Mouse (Mus musculus) neural tube, embryonic 12.5 days (tissue): ENCODE measurements around the gene Ostf1. TPM values are rescaled to one million over a fixed set of nuclear protein-coding genes. Genes with fewer than 3 reads are reported as not detected.

Experiments used
- ATAC-seq: fragments of 200-750 bp; cut with Nextera tagmentation; 2 replicates; pipeline ENCODE4 v1.8.0; 2017; ENCODE audit warnings: low read depth, mild to moderate bottlenecking, moderate TSS enrichment, moderate library complexity; ENCODE audit not compliant: low FRiP score
- H3K27ac ChIP-seq: fragments of 300-500 bp; sonication (generic); 2 replicates; pipeline ENCODE4 v1.5.1; 2016
- H3K27me3 ChIP-seq: fragments of 300-500 bp; sonication (generic); replicated peaks from 2 replicates; pipeline ENCODE4 v1.6.1; 2016; ENCODE audit warnings: mild to moderate bottlenecking
- H3K36me3 ChIP-seq: fragments of 300-500 bp; sonication (generic); 2 replicates; pipeline ENCODE4 v1.6.1; 2016; ENCODE audit warnings: mild to moderate bottlenecking
- H3K4me1 ChIP-seq: fragments of 300-500 bp; sonication (generic); 2 replicates; pipeline ENCODE4 v1.6.1; 2016
- H3K4me2 ChIP-seq: fragments of 300-500 bp; sonication (generic); replicated peaks from 2 replicates; pipeline ENCODE4 v1.6.1; 2016; ENCODE audit warnings: mild to moderate bottlenecking
- H3K4me3 ChIP-seq: fragments of 300-500 bp; sonication (generic); 2 replicates; pipeline ENCODE4 v1.5.1; 2016
- H3K9ac ChIP-seq: fragments of 300-500 bp; sonication (generic); 2 replicates; pipeline ENCODE4 v1.6.1; 2016; ENCODE audit warnings: mild to moderate bottlenecking
- H3K9me3 ChIP-seq: fragments of 300-500 bp; sonication (generic); 2 replicates; pipeline ENCODE4 v1.6.1; 2016; ENCODE audit warnings: mild to moderate bottlenecking
- WGBS: fragments of 180-500 bp; shearing (Covaris S2); methylation state at CpG from one replicate; pipeline ENCODE4 v1.1.7; 2016; 5-methylcytosine and 5-hydroxymethylcytosine counted together
- polyA plus RNA-seq: library from polyadenylated mRNA; unstranded; fragments of >200 nt; fragmentation: Nextera tagmentation; extraction: Ambion mirVana; gene quantifications from 2 replicates; pipeline ENCODE4 v1.2.1, GENCODE M21; 2016

The Ostf1 gene
- polyA plus RNA-seq, 1 experiment from 2014 or later = 53.1 TPM

DNA sequence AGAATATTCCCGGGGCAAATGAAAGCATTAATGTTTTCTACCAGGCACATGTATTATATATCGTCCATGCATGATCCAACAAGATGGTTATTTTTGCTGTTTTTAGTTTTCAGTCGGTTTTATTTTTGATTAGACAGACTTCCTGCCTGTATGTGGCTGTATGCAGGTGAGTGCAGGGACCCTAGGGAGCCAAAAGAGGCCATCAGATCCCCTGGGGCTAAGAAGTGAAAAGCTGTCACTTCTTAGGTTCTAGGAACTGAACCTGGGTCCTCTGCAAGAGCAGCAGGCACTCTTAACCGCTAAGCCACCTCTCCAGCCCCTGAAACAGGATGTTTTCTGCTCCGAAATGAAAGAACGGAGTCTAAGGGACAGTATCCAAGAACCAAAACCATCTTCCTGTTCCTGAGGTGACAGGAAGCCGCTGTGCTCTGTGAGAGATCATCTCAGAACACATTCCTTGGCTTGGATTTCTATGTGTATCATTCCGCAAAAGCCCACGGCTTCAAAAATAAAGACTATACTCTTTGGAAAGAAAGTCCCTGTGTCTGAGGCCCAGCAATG, 15.9 kb downstream of the Ostf1 start:
- no peaks in the 10 kb centered on the region for H3K4me1 ChIP-seq
- H3K27me3 ChIP-seq = no peaks in the 10 kb centered on the region
- H3K27ac ChIP-seq = no peak overlapping the region
- 76% methylated on average over 9 of the region's 9 CpGs for WGBS
- H3K4me3 ChIP-seq = no peak overlapping the region
- no peaks in the 10 kb centered on the region for H3K36me3 ChIP-seq
- no peak overlapping the region for H3K9ac ChIP-seq
- no peak for ATAC-seq
- no peak overlapping the region for H3K4me2 ChIP-seq
- no peaks in the 10 kb centered on the region for H3K9me3 ChIP-seq

DNA sequence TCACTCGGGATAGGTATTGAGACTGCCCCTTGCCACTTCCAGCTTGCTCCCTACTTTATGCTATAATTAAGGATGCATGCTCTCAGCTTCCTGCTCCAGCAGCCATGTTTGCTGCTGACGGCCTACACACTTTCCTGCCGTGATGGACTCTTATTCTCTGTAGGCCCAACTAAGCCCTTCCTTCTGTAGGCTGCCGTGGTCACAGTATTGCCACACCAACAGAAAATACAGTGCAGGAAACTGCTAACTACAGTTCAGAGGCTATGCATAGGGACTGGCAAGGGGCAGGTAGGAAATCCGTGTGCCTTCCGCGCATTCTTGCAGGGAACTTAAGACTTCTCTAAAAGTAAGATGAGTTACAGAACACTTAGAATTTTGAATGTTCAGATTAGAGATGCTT, 17.3 kb downstream of the Ostf1 start:
- Histone ChIP-seq H3K9me3 (no peaks in the 10 kb centered on the region), H3K36me3 (no peaks in the 10 kb centered on the region), H3K4me2 (no peak overlapping the region), H3K9ac (no peak overlapping the region), H3K4me1 (no peaks in the 10 kb centered on the region), H3K27ac (no peak overlapping the region), H3K27me3 (no peaks in the 10 kb centered on the region), H3K4me3 (no peak overlapping the region)
- WGBS = 89% methylated on average over 7 of the region's 7 CpGs
- no peak for ATAC-seq

DNA sequence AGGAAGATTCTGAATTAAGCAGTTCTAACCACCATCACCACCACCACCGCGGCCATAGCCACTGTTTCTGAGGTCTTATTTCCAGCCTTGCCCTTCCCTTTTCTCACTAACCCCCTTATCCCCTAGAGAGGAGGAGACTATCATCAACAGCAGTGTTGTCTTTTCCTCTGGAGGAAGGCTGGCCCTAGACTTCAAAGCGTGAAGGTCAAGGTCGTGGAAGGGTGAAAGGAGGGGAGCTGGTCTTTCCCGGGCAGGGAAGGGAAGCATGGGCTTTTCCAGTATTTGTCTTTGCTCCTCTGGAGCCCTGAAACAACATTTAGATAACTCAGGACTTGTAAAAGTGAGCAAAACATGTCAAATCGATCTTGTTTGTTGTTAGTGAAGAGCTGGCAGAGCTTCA, 22.6 kb downstream of the Ostf1 start:
- H3K36me3 ChIP-seq = no peaks in the 10 kb centered on the region
- no peak for ATAC-seq
- WGBS = 66% methylated on average over 6 of the region's 6 CpGs
- no peak overlapping the region for H3K4me2 ChIP-seq
- no peaks in the 10 kb centered on the region for H3K9me3 ChIP-seq
- H3K4me1 ChIP-seq = no peaks in the 10 kb centered on the region
- no peak overlapping the region for H3K27ac ChIP-seq
- no peak overlapping the region for H3K4me3 ChIP-seq
- no peak overlapping the region for H3K9ac ChIP-seq
- H3K27me3 ChIP-seq = no peaks in the 10 kb centered on the region

DNA sequence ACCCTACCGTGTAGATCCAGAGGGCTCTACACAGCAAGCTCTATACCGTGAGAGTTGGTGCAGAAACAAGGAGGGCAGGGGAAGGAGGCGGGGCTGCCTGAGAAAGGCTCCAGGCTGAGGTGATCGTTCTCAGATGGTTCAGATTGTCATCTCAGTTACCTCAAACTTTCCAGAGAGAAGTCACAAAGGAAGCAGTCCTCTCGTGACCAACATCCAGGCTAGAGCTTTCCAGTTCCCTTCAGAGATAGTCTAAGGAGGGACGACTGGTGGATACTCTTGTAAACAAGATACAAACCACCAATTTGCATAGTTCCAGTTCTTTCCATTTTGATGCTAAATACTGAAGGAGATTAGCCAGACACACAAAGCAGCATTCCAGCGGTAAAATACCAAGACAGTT, 23.7 kb downstream of the Ostf1 start:
- Histone ChIP-seq H3K4me3 (no peak overlapping the region), H3K4me1 (no peaks in the 10 kb centered on the region), H3K9ac (no peak overlapping the region), H3K36me3 (no peaks in the 10 kb centered on the region), H3K9me3 (no peaks in the 10 kb centered on the region), H3K27ac (no peak overlapping the region), H3K27me3 (no peaks in the 10 kb centered on the region), H3K4me2 (no peak overlapping the region)
- WGBS = 55% methylated on average over 7 of the region's 7 CpGs
- no peak for ATAC-seq

DNA sequence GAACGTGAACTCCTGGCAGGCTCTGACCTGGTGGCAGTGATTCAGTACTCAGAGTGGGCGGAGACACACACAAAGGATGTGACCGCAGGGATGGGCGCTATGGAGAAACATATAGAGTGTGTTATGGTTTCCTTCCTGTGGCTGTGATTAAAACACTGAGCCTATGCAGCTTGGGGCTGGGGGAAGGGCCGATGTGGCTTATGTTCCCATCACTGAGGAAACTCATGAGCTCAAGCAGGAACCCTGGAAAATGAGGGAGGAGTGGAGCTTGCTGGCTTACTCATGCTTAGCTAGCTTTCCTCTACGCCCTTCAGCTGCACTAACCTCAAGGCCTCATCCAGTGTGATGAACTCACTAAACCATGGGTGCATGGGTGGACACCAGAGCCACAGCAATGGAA, 28.6 kb downstream of the Ostf1 start:
- no peaks in the 10 kb centered on the region for H3K9me3 ChIP-seq
- WGBS = 84% methylated on average over 6 of the region's 6 CpGs
- no peaks in the 10 kb centered on the region for H3K4me1 ChIP-seq
- H3K4me3 ChIP-seq = no peak overlapping the region
- H3K9ac ChIP-seq = no peak overlapping the region
- no peaks in the 10 kb centered on the region for H3K27me3 ChIP-seq
- no peak overlapping the region for H3K27ac ChIP-seq
- no peaks in the 10 kb centered on the region for H3K36me3 ChIP-seq
- no peak overlapping the region for H3K4me2 ChIP-seq
- ATAC-seq = no peak

DNA sequence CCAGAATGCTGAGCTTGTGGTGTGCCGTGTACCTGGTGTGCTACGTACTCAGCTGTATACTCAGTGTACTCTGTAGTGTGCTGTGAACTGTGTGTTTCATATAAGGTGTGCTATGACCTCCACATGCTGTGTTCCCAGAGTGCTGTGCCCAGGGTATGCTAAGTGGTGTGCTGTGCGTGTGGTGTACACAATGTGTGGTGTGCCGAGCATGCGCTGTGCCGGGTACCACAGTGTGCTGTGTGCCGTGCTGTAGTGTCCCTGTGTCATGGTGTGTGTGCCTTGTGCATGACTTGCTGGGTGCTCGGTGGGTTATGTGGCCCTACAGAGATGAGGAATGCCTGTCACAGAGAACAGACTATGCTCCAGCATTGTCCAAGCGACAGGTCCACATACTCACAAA, 31.0 kb downstream of the Ostf1 start:
- no peak overlapping the region for H3K27ac ChIP-seq
- H3K36me3 ChIP-seq = no peaks in the 10 kb centered on the region
- no peaks in the 10 kb centered on the region for H3K27me3 ChIP-seq
- no peak overlapping the region for H3K4me3 ChIP-seq
- no peaks in the 10 kb centered on the region for H3K4me1 ChIP-seq
- 94% methylated on average over 9 of the region's 9 CpGs for WGBS
- no peaks in the 10 kb centered on the region for H3K9me3 ChIP-seq
- H3K4me2 ChIP-seq = no peak overlapping the region
- ATAC-seq = no peak
- no peak overlapping the region for H3K9ac ChIP-seq

DNA sequence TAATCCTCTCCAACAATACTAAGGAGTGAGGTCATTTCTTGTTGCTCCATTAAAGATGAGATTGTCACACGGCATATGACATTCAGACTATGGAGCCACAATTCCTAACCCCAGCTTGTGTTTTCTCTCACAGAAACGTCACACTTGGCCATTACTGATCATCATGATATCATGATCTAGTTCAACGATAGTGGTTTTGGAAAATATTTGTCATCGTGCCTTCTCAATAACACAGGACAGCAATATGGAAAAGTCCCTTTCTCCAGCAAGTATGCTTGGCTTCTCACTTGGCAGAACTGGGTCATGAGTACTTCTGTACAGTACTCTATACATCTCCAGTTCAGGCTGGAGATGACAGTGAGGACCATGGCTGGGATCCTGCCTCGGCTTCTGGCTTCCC, 32.0 kb downstream of the Ostf1 start:
- no peaks in the 10 kb centered on the region for H3K27me3 ChIP-seq
- H3K4me2 ChIP-seq = no peak overlapping the region
- no peak overlapping the region for H3K27ac ChIP-seq
- no peak for ATAC-seq
- no peaks in the 10 kb centered on the region for H3K9me3 ChIP-seq
- H3K9ac ChIP-seq = no peak overlapping the region
- no peak overlapping the region for H3K4me3 ChIP-seq
- H3K4me1 ChIP-seq = no peaks in the 10 kb centered on the region
- WGBS = 93% methylated on average over 5 of the region's 5 CpGs
- H3K36me3 ChIP-seq = no peaks in the 10 kb centered on the region

DNA sequence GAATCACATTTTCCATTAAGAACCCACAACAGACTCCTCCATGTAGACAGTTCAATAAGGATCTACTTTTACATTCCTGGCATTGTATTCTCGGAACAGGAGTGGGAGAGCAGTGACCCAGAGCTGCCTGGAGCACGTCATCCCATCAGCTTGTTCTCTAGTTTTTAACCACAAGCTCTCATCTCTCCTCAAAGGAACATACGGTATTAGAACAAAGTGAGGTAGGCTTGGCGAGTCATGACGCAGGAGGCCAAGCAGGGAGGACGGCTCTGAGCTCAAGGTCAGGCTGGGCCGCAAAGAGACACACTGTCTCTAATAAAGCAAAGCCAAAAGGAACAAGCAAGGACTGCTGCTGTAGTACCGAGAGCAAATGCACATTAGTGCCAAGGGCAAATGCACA, 32.6 kb downstream of the Ostf1 start:
- no peak overlapping the region for H3K27ac ChIP-seq
- no peak overlapping the region for H3K4me3 ChIP-seq
- no peaks in the 10 kb centered on the region for H3K27me3 ChIP-seq
- no peak overlapping the region for H3K4me2 ChIP-seq
- WGBS = 72% methylated on average over 8 of the region's 8 CpGs
- no peaks in the 10 kb centered on the region for H3K36me3 ChIP-seq
- no peaks in the 10 kb centered on the region for H3K4me1 ChIP-seq
- no peak overlapping the region for H3K9ac ChIP-seq
- ATAC-seq = no peak
- H3K9me3 ChIP-seq = no peaks in the 10 kb centered on the region

DNA sequence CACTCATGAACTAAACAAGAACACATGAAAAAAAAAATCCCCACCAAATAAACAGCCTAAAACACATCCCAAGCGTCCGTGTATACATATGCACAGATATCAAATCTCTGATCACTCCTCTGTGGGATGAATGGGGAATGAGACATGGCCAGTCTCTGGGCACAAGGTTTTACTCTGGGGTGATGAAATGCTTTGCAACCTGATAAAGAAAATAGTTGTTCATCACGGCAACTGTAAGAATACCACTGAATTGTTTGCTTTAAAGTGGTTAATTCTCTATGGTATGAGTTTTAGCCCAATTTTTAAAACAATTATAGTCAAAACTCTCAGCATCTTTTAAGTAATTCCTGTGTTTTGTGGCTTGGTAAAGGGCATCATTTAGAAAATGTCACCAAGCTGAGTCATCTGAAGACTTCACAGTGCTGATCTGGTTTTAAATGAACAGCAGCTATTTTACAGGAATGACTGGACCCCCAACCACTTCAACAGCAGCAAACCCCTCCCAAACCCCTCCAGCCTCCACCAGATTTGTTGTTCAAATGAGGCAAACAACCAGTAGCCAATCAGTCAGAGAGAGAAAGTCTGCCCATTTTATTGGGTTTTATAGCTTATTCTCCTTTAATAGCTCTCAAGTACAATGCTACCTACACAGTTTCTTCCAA, 33.2 kb downstream of the Ostf1 start:
- Histone ChIP-seq H3K4me2 (no peak overlapping the region), H3K27me3 (no peaks in the 10 kb centered on the region), H3K9ac (no peak overlapping the region), H3K27ac (no peak overlapping the region), H3K4me1 (no peaks in the 10 kb centered on the region), H3K4me3 (no peak overlapping the region), H3K9me3 (no peaks in the 10 kb centered on the region), H3K36me3 (no peaks in the 10 kb centered on the region)
- WGBS = 88% methylated on average over 3 of the region's 3 CpGs
- ATAC-seq = no peak

DNA sequence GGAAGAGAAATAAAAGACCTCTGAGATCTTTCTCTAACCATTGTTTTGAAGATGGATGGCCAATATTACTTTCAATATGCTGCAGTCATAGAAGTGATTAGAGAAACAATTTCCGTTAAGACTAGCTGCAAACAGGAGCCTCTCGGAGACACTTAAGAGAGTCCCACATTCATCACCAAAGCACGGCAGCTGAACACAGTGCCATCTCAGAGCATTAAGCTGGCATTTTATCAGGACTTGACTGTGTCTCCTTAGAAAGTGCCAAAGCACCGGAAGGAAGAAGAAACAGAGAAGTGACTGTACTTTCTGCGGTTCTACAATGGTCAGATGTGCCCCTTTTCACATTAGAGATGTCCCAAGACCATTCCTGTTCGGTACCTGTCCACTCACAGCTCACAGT, 33.9 kb downstream of the Ostf1 start:
- Histone ChIP-seq H3K4me3 (no peak overlapping the region), H3K9me3 (no peaks in the 10 kb centered on the region), H3K36me3 (no peaks in the 10 kb centered on the region), H3K4me1 (no peaks in the 10 kb centered on the region), H3K4me2 (no peak overlapping the region), H3K9ac (no peak overlapping the region), H3K27me3 (no peaks in the 10 kb centered on the region), H3K27ac (no peak overlapping the region)
- 85% methylated on average over 6 of the region's 6 CpGs for WGBS
- ATAC-seq = no peak

DNA sequence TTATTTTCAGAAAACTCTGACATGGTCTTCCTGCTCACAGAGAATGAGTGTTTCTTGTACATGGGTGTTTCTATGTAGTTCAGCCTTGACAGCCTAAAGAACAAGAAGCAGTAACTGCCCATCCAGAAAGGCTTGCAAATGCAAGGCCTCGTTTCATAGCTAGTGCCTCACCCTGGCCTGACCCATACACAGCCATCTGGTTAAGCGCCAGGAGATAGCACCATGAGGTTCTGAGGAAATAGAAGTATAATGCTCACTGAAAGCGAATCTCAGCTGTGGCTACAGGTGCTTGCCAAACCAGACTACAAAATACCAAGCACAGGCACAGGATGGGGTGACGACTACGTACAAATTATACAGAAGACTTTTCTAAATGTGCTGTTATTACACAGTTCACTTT, 34.7 kb downstream of the Ostf1 start:
- 88% methylated on average over 5 of the region's 5 CpGs for WGBS
- H3K9me3 ChIP-seq = no peaks in the 10 kb centered on the region

DNA sequence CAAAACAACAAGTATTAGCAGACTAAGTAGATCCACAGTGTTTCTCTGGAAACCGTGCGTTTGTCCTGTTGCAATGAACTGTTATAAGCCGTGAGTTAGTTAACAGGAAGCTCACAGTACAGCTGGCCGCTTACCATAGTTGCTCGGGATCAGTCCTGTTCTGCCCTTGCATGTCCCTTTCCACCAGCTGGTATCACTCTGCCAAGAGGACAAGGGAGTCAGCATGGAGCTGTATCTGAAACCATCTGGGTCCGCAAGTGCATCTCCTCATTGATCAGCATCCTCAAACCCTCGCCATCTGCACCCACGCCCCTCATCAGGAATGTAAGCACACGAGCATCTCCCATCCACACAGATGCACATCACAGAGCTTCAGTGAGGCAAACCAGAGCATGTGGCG, 37.9 kb downstream of the Ostf1 start:
- Histone ChIP-seq H3K9ac (no peak overlapping the region), H3K27me3 (no peaks in the 10 kb centered on the region), H3K27ac (no peak overlapping the region), H3K9me3 (no peaks in the 10 kb centered on the region), H3K4me1 (no peaks in the 10 kb centered on the region), H3K4me2 (no peak overlapping the region), H3K4me3 (no peak overlapping the region), H3K36me3 (no peaks in the 10 kb centered on the region)
- no peak for ATAC-seq
- WGBS = 85% methylated on average over 10 of the region's 10 CpGs

More for the DNA sequence above, 34.7 kb downstream of the Ostf1 start:
- H3K4me2 ChIP-seq = no peak overlapping the region
- H3K27me3 ChIP-seq = no peaks in the 10 kb centered on the region
- no peaks in the 10 kb centered on the region for H3K36me3 ChIP-seq
- no peak overlapping the region for H3K27ac ChIP-seq
- H3K4me1 ChIP-seq = no peaks in the 10 kb centered on the region
- H3K9ac ChIP-seq = no peak overlapping the region
- ATAC-seq = no peak
- no peak overlapping the region for H3K4me3 ChIP-seq

DNA sequence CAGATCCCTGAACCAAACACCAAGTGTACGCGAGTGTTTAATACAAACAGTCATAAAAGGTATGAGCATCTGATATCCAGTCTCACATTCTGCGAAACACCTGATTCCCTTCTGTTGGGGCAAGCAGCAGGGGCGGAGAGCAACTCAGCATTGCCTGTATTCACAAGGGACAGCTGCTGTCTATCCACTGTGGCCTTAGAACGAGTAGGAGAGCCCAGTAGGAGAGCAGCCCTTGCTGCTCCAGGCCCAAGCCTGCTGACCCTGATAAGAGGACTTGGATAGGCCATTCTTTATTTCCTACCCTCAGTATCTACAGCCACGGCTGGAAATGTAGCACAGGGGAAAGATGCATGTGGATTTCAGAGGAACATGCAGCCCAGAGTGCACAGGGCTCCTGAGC, 38.7 kb downstream of the Ostf1 start:
- no peaks in the 10 kb centered on the region for H3K36me3 ChIP-seq
- H3K4me1 ChIP-seq = no peaks in the 10 kb centered on the region
- no peak overlapping the region for H3K27ac ChIP-seq
- H3K9ac ChIP-seq = no peak overlapping the region
- H3K4me3 ChIP-seq = no peak overlapping the region
- H3K4me2 ChIP-seq = no peak overlapping the region
- 78% methylated on average over 6 of the region's 6 CpGs for WGBS
- no peaks in the 10 kb centered on the region for H3K9me3 ChIP-seq
- no peak for ATAC-seq
- no peaks in the 10 kb centered on the region for H3K27me3 ChIP-seq
